Mouse (Mus musculus) bone marrow, adult 2 months (tissue): ENCODE measurements around the gene Lypd4.

ENCODE experiments used
- CTCF ChIP-seq: fragments of 200-500 bp; IDR thresholded peaks from 2 replicates; pipeline ENCODE4 v1.5.1; 2011; ENCODE audit warnings: low read length, control low read depth; ENCODE audit not compliant: control insufficient read depth, insufficient read depth
- POLR2A ChIP-seq: fragments of 200-500 bp; IDR thresholded peaks from 2 replicates; pipeline ENCODE4 v1.6.1; 2011; ENCODE audit warnings: low read depth, mild to moderate bottlenecking, control low read depth, low read length, borderline replicate concordance; ENCODE audit not compliant: control insufficient read depth

GRCm38 (mm10) chr7:24853695-24854094 is 16.0 kb downstream of the Lypd4 start:
- TF ChIP-seq CTCF = no peak
- no peak for TF ChIP-seq POLR2A
